Mouse (Mus musculus): ENCODE data around the gene Prrt3.

Prrt3 gene

DNA sequence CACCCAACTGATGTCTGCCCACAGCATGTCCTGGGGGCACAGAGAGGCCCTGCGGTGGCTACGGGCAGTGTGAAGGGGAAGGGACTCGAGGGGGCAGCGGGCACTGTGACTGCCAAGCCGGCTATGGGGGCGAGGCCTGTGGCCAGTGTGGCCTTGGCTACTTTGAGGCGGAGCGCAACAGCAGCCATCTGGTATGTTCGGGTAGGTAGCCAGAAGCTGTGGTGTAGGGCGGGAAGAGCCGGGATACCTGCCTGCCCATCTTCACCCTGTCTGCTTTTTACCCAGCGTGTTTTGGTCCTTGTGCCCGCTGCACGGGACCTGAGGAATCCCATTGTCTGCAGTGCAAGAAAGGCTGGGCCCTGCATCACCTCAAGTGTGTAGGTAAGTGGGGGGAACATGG is 12.3 kb downstream of the Prrt3 start:
- peak in 1 of 2 experiments; percentile 64 for DNase-seq

DNA sequence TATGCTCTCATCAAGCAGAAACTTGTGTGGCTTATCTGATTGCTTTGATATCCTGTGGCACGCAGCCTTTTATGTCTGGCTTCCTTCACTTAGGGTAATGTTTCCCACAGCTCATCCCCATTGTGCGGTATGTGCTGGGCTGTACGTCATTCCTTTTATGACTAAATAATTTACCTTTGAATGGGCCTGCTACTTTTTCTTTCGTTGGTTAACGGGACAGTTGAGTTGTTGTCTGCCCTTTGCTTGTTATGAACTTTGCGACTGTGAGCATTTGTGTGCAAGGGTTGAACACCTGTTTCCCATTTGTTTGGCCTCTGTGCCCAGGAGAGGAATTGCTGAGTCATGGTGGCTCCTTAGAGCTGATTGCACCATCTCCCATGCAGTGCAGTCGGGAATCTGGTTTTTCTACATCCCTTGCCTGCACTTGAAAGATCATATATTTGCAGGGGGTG is 14.6 kb downstream of the Prrt3 start:
- peak in 1 of 2 experiments; percentile 27 for DNase-seq

DNA sequence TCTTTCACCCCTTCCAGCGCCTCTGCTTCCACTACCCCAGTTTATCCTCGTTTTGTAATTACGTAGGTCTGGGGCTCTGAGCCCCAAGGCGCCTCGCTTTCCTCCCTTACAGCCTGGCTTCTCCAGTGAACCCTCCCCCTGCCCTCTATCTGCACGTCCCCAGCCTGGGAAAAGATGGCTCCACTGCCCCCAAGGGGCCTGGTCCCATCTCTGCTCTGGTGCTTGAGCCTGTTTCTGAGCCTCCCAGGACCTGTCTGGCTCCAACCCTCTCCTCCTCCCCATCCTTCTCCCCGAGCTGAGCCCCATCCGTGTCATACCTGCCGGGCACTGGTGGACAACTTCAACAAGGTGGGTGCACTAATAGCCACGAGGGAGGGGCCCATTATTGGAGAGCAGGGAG is 18.0 kb downstream of the Prrt3 start:
- DNase-seq, result peak; percentile 52 to 60

DNA sequence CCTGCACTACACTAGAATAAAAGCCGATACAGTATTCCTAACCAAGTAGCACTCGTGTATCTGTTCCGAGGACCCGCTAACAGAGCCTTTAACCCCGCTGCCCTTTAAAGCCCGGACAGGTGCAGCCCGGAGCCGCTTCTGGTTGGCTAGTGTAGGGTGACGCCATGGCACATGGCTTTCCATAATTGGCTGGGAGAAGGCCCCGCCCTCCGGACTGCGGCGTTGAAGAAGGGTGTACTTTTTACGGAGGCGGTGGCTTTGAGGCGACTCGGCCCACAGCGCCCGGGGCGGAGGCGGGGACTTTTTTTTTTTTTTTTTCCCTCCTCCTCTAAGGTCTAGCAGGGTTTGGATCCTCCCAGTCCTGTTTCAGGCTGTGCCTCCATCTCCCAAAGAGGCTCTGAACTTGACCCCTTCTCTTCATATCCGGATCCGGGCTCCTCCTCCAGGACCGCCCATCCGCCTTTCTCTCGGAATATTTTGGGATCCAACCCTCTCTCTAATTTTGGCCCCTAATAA is 18.6 kb downstream of the Prrt3 start, which contains the start of gene Creld1:
Gene Creld1, plus strand, starts transcription at position 198 of the 516 bp plus-strand sequence.
- peak; percentile 96 to 98 for DNase-seq

DNA sequence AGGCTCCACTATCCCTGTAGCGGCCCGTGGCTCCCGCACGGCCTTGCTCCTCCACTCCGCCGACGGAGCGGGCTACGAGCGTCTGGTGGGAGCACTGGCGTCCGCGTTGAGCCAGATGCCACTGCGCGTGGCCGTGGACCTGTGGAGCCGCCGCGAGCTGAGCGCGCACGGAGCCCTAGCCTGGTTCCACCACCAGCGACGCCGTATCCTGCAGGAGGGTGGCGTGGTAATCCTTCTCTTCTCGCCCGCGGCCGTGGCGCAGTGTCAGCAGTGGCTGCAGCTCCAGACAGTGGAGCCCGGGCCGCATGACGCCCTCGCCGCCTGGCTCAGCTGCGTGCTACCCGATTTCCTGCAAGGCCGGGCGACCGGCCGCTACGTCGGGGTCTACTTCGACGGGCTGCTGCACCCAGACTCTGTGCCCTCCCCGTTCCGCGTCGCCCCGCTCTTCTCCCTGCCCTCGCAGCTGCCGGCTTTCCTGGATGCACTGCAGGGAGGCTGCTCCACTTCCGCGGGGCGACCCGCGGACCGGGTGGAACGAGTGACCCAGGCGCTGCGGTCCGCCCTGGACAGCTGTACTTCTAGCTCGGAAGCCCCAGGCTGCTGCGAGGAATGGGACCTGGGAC is 19.1 kb downstream of the Prrt3 start:
- DNase-seq, result peak; percentile 70 to 80

DNA sequence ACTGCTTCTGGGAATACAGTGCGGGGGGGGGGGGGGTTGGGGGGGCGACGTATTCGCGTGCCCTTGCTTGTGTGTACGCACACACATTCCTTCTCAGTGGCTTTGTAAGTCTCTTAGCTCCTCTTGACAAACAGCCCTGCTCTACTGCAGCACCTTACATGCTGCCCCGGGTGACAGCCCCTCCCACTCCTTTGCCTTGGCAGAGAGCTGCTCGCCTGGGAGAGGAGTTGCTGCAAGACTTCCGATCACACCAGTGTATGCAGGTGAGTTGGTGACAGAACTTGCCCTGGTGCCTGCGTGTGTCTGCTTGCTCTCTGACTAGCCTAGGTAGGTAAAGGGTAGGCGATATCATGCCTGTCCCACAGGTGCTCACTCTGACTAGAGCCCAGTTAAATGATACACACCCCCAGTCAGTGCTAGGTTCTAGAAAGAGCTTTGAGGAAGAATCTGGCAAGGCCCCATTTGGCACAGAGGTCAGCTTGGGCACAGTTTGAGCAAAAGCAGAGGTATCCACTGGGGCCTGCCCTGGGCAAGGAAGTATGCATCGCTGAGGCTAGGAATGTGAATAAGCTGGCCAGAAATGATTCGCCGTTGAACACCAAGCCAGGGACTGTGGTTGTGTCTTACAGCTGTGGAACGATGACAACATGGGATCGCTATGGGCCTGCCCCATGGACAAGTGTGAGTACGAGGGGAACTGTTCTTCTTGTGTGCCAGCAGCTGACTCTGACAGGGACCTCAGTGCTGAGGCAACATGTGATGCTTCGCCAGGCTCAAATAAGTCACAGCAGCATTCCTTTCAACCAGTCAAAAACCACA is 21.0 kb downstream of the Prrt3 start:
- DNase-seq, result peak in 1 of 2 experiments; percentile 36

DNA sequence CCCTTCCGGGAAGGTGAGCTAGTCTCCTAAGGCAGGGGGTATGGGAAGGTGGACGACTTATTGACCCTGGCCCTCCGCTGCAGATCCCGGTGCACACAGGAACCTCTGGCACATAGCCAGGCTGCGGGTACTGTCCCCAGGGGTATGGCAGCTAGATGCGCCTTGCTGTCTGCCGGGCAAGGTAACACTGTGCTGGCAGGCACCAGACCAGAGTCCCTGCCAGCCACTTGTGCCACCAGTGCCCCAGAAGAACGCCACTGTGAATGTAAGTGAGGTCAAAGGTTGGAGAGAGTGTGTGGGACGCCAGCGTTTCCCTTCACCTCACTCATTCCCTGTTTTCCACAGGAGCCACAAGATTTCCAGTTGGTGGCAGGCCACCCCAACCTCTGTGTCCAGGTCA is 22.8 kb downstream of the Prrt3 start:
- DNase-seq, result no peak

DNA sequence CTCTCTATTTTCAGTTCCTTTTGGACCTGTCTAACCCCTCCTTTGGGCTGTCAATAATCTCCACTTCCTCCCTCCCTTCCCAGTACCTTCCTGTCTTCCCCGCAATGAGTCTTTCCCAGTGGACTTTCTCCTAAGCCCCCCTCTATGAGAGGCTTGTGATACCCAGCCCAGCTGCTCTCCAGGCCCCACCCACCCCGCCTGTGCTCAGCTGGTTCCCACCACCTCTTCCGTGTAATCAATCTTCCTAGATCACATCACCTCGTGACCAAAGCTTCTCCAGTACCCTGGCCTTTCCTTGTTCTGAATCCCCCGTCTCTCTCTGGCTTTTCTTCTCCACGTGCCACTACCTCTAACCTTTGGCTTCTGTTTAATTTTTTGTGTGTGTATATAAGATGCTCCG is 24.4 kb downstream of the Prrt3 start:
- DNase-seq, result no peak

DNA sequence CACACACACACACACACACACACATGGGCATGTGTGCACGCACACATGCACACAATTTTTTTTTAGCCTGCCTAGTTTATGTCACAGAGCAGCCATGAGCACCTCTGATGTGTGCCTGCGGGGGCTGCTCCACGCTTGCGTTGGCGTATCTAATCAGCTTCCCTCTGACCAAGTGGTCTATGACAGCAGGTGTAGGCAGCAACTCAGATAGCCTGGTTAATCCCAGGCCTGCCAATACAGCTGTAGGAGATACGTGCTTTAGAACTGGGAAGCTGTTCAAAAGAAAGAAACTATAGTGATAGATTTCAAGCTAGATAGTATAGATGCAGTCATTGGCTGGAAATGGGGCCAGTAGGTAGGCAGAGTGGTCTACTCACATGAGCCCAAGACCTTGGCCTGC is 28.0 kb downstream of the Prrt3 start:
- no peak for DNase-seq

DNA sequence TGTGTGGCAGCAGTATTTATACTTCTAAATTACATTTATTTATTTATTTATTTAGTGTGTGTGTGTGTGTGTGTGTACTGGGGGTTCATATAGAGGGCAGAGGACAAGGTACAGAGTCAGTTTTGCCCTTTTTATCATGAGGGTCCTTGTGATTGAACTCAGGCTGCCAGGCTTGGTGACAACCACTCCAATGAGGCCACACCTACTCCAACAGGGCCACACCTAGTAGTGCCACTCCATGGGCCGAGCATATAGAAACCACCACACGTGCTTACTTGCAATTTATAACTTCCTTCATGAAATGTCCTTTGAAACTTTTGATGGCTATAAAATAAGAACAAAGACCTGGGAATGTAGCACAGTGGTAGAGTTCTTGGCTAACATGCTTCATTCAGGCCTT is 28.5 kb downstream of the Prrt3 start:
- DNase-seq, result no peak

DNA sequence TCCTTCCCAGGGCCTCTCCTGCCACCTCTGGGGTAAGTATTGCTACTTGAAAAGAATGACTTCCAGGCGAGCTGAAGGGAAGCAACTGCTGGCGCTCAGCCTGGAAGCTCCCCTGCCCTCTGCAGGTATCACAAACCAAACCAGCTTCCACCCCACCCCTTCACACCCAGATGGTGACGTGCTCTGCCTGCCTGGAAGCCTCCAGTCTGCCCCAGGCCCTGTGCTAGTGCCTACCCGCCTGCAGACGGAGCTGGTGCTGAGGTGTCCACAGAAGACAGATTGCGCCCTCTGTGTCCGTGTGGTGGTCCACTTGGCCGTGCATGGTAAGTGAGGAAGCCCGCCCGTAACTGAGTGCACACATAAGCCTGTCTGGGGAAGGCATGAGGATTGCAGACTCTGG is 29.7 kb downstream of the Prrt3 start:
- DNase-seq, result no peak

DNA sequence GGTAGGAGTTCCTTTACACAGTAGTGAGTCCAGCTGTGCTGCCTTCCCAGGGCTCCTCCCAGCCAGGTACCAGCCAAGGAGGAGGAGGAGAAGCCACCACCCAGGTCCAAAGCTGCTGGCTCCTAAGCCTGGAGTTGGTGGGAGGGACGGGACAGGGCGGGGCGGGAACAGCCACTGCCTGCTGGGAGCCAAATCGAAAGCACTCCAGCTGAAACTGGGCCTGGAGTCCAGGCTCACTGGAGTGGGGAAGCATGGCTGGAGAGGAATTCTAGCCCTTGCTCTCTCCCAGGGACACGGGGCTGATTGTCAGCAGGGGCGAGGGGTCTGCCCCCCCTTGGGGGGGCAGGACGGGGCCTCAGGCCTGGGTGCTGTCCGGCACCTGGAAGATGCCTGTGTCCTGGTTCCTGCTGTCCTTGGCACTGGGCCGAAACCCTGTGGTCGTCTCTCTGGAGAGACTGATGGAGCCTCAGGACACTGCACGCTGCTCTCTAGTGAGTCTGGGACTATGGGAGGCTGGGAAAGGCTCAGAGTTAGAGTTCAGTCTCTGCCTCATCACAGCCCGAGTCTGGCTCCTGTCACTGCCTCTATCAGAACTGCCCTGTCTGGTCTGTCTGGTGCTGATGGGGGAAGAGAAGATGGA is 30.3 kb downstream of the Prrt3 start, which contains the start of gene Il17rc:
Gene Il17rc, plus strand, starts transcription at position 131 of the 640 bp plus-strand sequence.
- no peak for DNase-seq

DNA sequence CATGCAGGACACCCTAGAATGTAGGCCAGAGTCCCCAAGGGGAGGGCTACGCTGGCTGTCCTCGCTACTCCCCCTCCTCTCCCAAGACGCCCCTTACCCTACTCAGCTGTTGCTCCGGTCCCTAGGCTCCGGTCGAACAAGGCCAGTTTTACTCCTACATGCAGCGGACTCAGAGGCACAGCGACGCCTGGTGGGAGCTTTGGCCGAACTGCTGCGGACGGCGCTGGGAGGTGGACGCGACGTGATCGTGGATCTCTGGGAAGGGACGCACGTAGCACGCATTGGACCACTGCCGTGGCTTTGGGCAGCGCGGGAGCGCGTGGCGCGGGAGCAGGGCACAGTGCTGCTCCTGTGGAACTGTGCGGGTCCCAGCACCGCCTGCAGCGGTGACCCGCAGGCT is 32.3 kb downstream of the Prrt3 start:
- DNase-seq, result peak; percentile 83 to 85

DNA sequence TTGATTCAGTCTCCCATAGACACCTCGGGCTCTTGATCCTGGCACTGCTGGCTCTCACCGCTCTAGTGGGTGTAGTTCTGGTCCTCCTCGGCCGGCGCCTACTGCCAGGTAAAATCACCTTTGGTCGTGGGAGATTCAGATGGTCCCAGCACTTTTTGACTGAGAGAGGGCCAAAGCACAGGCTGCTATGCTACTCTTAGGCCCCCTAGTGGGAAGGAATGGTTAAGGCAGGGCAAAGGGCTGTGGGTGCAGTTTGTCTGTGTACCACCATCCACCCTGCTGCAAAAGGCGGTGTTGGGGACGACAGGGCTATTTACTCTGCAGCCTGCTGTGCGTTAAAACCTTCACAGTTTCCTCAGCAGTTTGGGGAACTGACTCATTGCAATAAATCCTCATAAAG is 32.7 kb downstream of the Prrt3 start:
- DNase-seq, result peak; percentile 73 to 80

DNA sequence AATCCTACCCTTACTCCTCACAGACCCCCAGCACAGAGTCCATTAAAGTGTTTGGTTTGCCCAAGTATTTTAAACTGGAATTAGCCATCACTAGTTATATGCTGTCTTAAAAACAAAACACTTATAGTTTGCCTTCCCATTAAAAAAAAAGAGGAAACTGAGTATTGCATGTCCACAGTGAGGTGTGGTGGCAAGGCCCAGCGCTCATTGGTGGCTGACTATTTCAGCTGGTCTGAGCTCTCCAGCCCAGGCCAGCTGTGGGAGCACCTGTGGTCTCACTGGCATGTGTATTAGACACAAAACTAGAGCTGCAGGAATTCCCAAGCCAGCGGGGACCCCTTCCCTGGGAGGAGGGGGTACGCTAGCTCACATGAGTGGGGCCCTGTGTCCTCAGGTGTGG is 33.2 kb downstream of the Prrt3 start:
- no peak for DNase-seq

DNA sequence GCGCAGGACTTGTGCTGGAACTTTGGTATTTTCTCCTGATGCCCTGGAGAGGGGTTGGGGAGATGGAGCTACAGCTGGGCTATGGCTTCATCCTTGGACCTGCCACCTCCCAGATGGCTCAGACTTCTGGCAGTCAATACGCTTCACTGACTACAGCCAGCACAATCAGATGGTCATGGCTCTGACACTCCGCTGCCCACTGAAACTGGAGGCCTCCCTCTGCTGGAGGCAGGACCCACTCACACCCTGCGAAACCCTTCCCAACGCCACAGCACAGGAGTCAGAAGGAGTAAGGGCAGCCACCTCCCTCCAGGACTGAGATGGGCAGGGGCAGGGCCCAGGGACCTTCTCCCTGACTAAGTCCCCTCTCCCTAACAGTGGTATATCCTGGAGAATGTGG is 36.1 kb downstream of the Prrt3 start:
- peak in 1 of 2 experiments; percentile 32 for DNase-seq

DNA sequence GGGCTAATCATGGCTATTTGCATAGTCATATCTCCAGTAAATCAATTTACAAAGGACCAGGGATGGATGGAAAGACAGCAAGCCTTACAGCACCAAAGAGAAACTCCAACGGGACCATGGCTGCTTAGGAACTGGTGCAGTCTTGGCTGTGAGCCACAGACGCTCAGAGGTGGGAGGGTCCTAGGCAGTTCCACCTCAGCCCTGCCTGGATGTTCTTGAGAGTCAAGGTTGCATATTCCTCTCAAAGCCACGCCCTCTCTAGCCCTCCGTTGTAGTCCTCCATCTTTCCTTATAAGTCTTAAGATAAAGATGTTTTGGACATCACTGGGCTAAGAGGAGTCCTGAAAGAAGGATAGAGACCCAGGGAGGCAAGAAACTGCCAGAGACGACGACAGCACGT is 37.7 kb downstream of the Prrt3 start:
- no peak for DNase-seq

DNA sequence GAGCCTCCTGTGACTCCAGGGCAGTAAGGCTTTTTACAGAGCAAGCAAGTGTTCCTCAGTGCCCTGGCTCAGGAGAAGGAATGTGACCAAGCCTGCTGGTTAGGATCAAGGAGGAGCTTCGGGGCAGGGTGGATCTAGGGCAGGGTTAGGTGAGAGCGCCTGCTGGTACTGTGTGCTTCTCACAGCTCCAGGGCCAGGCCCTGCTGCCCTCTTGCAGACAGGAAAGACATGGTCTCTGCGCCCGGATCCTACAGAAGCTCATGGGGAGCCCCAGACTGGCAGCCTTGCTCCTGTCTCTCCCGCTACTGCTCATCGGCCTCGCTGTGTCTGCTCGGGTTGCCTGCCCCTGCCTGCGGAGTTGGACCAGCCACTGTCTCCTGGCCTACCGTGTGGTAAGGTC is 43.1 kb downstream of the Prrt3 start:
- DNase-seq, result peak; percentile 46 to 57

DNA sequence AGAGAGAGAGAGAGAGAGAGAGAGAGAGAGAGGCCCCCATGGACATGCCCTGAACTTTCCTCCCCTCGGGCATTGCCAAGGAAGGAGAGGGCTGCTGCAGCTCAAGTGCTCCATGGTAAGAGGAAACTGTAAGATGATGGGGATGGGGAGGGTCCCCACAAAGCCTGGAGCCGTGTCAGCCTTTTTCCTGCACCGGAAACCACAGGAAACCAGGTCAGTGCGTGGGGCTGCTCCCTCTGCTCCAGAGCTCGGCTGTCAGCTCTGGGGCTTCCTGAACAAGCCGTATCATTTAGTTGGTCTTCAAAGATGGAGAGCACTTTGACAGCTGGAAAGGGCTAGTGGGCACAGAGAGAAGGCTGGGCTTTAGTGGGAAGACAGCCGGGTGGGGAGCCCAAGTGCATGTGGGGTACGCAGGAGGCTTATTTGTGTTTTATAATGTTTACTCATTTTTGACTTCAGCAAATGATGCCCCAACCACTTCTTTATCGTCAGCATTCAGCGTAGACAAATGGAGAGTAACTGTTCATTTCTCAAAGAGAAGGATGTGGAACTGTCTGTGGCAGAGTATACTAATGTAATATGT is 43.7 kb downstream of the Prrt3 start, which contains the start of gene Il17re:
Gene Il17re, plus strand, starts transcription at position 533 of the 583 bp plus-strand sequence.
- no peak for DNase-seq

DNA sequence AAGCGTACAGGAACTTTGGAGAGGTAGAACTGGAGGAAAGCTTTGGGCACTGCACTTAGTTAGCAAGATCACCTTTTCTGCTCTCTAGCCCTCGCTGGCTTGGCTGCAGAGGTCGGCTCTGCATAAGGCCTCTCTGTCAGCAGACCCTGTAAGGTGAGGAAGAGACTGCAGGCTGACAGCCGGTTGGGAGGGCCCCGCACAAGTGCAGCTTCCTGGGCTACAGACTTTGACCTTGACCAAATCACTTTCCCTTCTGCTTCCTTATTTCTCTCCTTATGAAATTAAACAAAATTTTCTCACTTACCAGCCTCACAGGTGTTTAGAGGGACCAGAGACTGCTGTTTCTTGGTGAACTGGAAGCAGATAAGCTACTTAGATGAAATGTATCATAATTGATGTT is 46.7 kb downstream of the Prrt3 start:
- DNase-seq, result no peak

DNA sequence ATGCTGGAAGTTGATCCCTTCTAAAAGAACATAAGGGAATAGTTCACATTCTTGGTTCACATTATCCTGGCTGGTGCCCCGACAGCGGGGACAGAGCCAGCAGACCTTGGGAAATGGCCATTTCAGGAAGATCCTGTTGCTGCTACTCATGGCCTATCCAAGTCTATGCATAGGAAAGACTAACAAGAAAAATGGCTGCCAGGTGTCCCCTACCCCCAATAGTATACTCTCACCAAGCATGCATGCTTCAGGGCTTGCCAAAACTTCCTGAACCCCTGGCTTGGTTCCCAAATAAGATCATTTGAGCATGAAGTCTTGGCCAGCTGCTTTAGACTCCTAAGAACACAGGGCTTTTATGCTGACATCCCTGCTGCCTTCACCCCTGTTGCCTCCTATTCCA is 49.9 kb downstream of the Prrt3 start:
- DNase-seq, result no peak

DNA sequence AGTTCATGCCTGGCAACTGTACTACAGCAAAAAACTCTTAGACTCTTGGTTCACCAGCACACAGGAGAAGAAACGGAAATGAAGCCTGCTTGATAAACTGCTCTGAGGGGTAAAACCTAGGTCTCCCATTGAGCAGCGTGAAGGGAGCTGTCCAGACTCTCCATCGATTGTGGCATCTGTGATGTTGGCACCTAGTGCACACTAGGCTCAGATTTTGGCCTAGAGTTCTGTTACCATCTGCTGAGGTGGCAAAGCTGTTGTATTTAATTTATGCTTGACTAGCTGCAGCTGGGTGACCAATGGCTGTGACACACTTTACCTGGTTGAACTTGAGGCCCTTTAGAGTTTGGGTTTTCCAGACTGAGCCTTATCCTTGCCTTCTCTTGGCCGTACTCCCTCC is 54.1 kb downstream of the Prrt3 start:
- peak; percentile 28 to 36 for DNase-seq

All from cerebellum, adult 18-20 months (tissue).